Mouse (Mus musculus) layer of hippocampus, adult 2 months (tissue): ENCODE data around the gene Izumo4. TPM values are rescaled to one million over a fixed set of nuclear protein-coding genes. Genes with fewer than 3 reads are reported as not detected.
A peak's percentile ranks its signal among the peaks of the same experiment; 100 is the strongest.

Source experiments
- DNase-seq, 2 experiments: peaks; one replicate each; pipeline ENCODE4 v3.0.0; 2022; ENCODE audit warnings: low spot score in 2 of 2
- H3K27ac ChIP-seq: fragments of 200-600 bp; 2 replicates; pipeline ENCODE4 v1.8.1; 2022
- H3K4me3 ChIP-seq: fragments of 200-600 bp; 2 replicates; pipeline ENCODE4 v1.8.1; 2022; ENCODE audit warnings: mild to moderate bottlenecking
- CTCF ChIP-seq: fragments of 200-600 bp; conservative IDR thresholded peaks from 2 replicates; pipeline ENCODE4 v1.8.1; 2022; ENCODE audit warnings: antibody characterized with exemption, mild to moderate bottlenecking, moderate library complexity
- total RNA-seq, 2 experiments: library from RNA; stranded (reverse); gene quantifications; 2 replicates each; pipeline ENCODE4 v1.2.3; 2021

Gene Izumo4
- total RNA-seq, 2 experiments from 2014 or later: 65.0 to 69.0 TPM

DNA sequence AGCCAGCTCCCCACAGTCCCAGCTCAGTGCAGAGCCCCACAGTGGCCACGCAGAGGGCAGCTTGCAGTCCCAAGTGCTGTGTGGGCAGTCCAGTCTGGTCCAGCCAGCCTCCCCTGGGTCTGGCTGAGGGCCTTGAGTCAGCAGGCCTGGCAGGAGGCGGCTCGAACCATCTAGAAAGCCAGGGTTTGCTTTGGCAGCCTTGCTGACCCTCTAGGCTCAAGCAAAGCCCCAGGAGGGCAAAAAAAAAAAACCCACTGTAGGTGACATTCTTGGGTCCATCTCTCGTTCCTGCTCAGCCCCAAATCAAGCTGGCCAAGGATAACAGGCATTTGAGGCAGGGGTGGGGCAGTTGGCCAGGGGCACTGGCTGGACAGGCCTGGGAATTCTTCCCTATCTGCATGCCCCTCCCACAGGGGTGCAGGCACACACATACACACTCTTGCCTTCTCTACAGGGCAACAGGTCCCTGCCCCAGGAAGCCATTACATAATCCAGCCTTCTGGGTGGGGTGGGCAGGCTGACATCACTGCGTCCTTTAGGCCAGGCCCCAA is 27.7 kb upstream of the Izumo4 start:
- DNase-seq: no peak
- Histone ChIP-seq H3K4me3 (peak overlapping the region; percentile 96), H3K27ac (peak overlapping the region; percentile 91)
- no peak for TF ChIP-seq CTCF

DNA sequence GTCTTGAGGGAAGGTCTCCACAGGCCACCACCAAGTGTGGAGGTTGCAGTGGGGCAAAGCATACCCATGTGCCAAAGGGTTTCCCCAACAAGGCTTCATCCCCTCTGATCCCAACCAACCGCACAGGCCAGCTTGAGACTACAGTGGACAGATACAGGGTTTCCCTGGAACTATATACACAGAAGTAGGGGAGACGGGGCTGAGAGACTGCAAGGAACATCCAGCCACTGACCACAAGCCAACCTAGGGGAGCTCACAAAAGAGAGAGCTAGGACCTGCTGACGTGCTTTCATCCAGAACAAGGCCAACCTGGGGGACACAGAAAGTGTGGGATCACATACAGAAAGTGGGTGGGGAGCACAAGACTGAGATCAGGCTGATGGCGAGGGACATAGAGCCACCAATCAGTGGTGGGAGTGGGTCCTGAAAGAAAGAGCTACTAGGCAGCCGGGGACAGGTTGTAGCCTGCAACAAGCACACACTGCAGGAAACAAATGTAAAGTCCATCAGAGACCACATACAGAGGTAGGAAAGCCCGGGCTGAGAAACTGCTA is 27.1 kb upstream of the Izumo4 start:
- DNase-seq: no peak
- no peak for TF ChIP-seq CTCF
- H3K4me3 ChIP-seq: peak overlapping the region; percentile 96
- peak overlapping the region; percentile 91 for H3K27ac ChIP-seq

DNA sequence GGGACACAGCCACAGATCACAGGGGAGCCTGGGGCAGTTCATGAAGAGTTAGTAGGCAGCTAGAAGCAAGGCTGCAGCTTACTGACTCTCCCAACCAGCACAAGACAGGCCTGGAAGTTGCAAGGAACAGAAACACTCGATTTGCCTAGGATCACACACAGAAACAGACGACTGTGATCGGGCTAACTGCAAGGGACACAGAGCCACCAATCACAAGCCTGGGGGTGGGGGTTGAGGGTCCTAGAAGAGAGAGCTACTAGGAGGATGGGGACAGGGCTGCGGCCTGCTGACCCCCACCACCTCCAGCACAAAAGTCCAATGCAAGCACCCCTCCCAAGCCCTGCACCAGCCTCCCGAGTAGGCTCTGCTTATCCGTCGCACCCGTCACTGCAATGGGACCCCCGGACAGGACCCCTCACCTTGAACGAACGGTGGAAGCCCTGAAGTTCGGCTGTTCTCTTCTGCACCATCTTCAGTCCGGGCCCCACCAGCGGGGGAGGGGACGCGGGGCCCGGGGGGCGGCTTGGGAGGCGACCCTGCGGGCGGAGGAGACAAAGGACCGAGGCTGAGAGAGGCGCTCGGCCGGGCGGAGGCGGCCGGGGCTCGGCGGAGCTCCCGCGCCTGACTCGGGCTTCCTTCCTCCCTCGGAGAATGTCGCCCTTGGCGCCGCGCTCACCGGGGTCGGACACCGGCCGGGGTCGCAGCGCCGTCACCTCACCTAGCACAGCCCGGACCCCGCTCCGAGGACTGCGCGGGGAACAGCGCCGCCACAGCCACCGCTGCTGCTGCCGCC is 26.4 kb upstream of the Izumo4 start:
- H3K27ac ChIP-seq: peak overlapping the region; percentile 91
- peak overlapping the region; percentile 96 for H3K4me3 ChIP-seq
- TF ChIP-seq CTCF: no peak
- no peak for DNase-seq

DNA sequence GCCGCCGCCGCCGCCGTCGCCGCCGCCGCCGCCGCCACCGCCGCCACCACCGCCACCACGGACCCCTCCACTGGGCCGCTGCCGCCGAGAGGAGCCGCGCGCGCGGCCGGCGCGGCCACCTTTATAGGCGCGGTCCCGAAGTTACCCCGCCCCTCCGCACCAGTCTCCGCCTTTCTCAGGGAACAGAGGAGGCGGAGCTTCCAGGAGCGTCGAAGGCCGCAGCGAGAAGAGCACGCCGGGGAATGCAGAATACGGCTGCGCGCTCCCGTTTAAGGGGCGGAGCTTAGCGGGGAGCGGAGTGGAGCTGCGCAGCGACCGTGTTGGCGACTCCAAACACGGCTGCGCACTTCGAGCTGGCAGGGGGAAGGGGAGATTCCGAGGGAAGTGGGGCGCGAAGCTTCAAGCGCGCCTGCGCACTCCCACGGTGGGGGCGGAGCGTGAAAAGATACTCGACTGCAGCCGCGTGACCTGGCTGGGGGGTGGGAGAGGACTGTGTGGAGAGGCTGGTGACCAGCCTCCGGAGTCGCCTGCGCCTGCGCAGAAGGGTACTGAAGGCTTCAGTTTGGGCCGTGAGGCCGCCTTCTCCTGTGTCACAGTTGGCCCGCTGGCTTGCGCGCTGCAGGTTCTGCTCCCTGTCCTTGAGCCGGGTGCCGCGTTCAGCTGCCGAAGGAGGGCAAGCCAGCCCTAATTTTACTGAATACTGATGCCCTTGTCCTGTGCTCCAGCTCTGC is 25.6 kb upstream of the Izumo4 start:
- H3K4me3 ChIP-seq: peak overlapping the region; percentile 96
- TF ChIP-seq CTCF: no peak
- H3K27ac ChIP-seq: peak overlapping the region; percentile 99
- peak; percentile 100 for DNase-seq

DNA sequence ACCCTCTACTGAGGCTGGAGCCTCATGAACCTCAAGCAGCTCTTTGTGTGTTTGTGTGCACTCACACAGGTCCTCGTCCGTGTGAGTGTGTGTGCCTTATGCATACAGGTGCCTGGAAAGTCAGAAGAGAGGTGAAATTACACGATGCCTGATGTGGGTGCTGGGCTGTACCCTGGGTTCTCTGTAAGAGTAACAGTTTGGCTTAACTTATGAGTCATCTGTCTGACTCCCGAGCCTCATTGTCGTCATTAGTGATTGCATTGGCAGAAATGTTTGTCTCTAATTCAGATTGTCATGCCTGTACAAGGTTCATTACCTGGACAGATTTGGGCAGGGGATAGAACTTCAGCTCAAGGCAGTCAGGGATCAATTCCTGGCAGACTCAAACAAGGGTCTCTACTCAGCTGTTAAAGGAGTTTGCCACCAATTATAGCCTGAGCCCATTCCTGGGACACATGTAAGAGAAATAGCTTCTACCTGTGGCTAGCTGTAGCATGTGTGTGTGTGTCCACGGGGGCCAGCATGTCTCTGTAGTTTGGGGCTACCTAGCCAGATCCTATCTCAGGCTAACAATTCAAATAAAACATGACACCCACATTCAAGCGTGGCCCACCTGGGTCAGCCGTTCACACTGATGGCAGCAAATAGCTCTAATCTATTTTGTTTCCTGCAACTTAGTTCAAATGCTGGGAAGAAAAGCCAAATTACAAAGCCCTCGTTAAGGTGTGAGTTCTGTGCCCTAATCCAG is 24.7 kb upstream of the Izumo4 start:
- no peak for TF ChIP-seq CTCF
- H3K4me3 ChIP-seq: peak overlapping the region; percentile 74
- peak overlapping the region; percentile 99 for H3K27ac ChIP-seq
- no peak for DNase-seq

DNA sequence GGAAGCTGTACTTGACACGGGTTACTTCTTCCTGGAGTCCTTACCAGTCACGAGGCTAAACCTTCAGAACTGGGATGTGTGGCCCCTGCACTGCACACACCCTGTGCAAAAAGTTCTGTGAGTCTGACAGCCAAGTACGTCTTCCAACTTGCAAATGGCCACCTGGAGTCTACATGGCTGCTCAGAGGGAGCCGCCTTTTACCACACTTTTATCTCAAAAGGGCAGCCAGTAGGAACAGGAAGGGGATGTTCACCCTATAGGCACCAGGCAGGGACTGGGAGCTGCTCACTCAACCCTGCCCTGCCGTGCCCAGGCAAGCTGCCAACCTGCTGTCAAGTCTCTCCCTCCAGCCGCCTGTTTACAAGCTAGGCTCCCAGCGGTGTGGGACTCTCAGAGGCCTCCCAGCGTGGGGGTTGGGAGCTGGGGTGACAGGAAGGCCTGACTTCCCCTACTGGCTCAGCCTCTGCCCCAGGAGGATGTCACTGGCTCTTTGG is 24.0 kb upstream of the Izumo4 start, which contains the start of gene Mknk2:
Gene Mknk2, minus strand, starts transcription at position 171 of the 495 bp plus-strand sequence.
- Histone ChIP-seq H3K27ac (peak within 1 kb of the TSS; percentile 99), H3K4me3 (peak within 1 kb of the TSS; percentile 74)
- DNase-seq: peak; percentile 72 to 86
- TF ChIP-seq CTCF: 0 out of 2 replicates have a peak, but pooled peaks have one; percentile 6

DNA sequence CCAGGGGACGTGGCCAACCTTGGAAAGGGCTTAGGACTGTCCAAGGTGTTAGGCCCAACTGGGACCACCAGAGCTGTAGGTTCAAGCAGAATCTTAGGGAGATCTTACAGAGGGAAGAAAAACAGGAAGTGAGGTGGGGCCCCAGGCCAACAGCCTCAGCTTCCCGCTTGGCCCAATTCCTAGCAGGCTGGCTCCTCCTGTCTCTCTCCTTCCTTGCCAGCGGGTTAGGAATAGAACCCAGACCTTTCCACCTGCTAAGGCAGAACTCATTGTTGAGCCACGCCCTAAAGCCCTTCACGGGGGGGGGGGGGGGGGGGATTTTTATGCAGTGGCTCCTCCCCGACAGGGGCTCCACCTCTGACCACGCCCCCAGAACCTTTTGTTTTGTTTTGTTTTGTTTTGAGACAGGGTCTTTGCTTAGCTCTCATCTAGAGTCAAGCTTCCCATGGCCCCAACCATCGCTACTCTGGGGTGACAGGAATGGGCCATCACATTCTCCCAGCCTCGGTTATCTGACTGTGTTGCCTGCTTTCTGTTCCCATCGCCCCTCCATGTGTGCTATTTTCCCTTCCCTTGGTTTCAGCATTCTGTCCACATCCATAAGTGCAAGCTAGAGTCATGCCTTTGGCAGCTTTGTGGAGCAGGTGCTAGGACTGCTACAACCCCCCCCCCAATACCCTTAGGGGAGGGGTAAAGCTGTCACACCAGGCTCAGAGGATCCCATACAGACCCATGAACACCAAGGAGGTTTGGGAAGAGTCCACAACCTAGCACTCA is 23.2 kb upstream of the Izumo4 start:
- no peak for TF ChIP-seq CTCF
- Histone ChIP-seq H3K4me3 (no peak overlapping the region), H3K27ac (peak overlapping the region; percentile 99)
- no peak for DNase-seq

DNA sequence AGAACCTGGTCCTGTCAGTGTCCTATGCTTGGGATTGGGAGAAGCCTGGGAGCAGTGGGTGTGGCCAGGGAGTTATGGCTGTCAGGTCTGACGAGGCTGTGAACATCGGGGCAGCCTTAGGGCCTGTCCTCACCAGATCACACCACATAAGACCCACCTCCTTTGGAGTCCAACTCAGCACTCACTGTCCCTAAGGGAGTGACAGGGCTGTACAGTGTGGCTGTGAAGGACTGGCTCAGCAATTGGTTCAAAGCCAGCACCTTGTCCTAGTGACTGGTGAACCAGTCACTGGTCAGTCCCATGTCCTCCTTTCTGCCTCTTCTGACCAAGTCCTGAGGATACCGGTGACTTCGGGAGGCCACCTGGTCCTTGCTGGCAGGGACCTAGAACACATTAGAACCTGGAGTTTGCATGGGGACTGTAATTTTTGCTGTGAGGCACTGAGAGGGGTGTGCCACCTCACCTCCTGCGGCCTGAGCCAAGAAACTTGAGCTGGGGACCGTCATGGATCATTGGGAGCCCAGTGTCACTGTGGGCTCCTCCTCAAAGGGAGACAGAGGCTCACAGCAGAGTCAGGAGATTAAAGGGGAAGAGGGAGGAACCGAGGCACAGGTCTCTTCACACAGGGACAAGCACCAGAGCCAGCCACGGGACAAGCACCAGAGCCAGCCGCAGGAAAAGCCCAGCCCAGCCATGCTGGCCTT is 22.3 kb upstream of the Izumo4 start:
- TF ChIP-seq CTCF: no peak
- Histone ChIP-seq H3K27ac (peak overlapping the region; percentile 99), H3K4me3 (no peak overlapping the region)
- DNase-seq: no peak

DNA sequence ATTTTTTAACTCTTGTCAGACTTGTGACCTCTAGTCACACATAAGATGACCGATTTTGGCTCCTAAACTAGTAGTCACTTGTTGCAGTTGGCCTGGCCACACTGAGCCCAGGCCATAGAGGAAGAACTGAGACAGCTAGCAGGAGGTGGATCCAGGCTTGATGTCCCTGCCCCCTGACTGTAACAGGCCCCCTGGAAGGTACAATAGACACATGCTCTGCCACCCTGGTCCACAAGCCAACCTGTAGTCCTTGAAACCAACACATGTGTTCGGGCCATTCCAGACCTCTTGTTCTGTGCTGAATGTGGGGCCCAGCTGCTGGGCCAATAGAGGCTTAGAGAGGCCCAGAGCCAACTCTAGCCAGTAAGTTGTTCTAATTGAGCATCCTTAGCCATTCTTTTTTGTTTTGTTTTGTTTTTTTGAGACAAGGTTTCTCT is 21.7 kb upstream of the Izumo4 start:
- no peak overlapping the region for H3K27ac ChIP-seq
- no peak overlapping the region for H3K4me3 ChIP-seq
- no peak for TF ChIP-seq CTCF
- no peak for DNase-seq

DNA sequence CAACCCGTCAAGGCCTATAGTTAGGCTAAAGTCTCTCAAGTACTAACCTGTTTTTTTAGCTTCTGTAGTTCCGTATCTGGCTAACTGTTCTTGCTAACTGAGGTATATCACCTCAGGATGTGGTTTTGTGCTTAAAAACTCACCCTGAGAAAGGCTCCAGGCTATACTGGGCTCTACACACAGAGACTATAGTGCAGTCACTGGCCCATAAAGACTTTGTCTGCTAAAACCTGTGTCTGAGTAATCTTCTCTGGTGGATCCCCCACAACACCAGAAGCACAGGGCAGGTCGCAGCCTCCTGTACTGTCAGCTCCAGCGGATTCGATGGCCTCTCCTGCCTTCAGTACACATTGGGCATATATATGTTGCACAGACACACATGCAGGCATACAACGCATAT is 20.0 kb upstream of the Izumo4 start:
- no peak for DNase-seq
- Histone ChIP-seq H3K4me3 (no peak overlapping the region), H3K27ac (no peak overlapping the region)
- TF ChIP-seq CTCF: no peak

DNA sequence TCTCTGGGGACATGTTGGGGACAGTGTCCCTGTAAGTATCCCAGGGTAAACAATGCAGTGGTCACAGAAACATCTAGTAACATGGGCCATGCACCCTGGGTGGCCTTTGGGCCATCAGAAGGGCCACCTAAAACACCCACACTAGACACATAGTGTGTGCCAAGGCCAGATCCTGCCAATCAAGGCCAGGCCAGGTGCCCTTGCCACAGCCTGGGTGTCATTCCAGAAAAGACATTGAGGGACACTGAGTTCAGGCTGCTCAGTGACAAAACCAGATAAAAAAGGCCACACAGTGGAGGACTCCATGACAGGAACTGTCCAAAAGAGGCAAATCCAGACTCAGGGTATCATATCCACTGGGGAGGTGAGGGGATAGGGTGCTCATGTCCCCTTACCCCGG is 18.3 kb upstream of the Izumo4 start:
- no peak overlapping the region for H3K27ac ChIP-seq
- no peak overlapping the region for H3K4me3 ChIP-seq
- no peak for DNase-seq
- TF ChIP-seq CTCF: no peak
